Mouse (Mus musculus) ovary, adult 18-20 months (tissue): ENCODE measurements around the gene Ptpn11.

Experiments used
- DNase-seq: peaks from one replicate; pipeline ENCODE4 v3.0.0; 2022; ENCODE audit warnings: low spot score, mixed read lengths

Gene Ptpn11

GRCm38 (mm10) chr5:121179077-121179857, 11.9 kb downstream of the Ptpn11 start:
- no peak for DNase-seq

GRCm38 (mm10) chr5:121172835-121173234, 18.4 kb downstream of the Ptpn11 start:
- no peak for DNase-seq

GRCm38 (mm10) chr5:121169588-121169987, 21.6 kb downstream of the Ptpn11 start:
- no peak for DNase-seq

GRCm38 (mm10) chr5:121166884-121167283, 24.3 kb downstream of the Ptpn11 start:
- DNase-seq = no peak

GRCm38 (mm10) chr5:121162923-121163322, 28.3 kb downstream of the Ptpn11 start:
- no peak for DNase-seq

GRCm38 (mm10) chr5:121162285-121162684, 28.9 kb downstream of the Ptpn11 start:
- no peak for DNase-seq

GRCm38 (mm10) chr5:121158966-121159365, 32.2 kb downstream of the Ptpn11 start:
- DNase-seq = no peak

- DNase-seq = no peak
These were observed 33.7 kb downstream of the Ptpn11 start for GRCm38 (mm10) chr5:121157489-121157888.

GRCm38 (mm10) chr5:121157017-121157416, 34.2 kb downstream of the Ptpn11 start:
- DNase-seq = no peak

- no peak for DNase-seq
These were observed 35.1 kb downstream of the Ptpn11 start for GRCm38 (mm10) chr5:121156121-121156520.

- no peak for DNase-seq
These were observed 40.5 kb downstream of the Ptpn11 start for GRCm38 (mm10) chr5:121150684-121151083.

GRCm38 (mm10) chr5:121149246-121149645, 42.0 kb downstream of the Ptpn11 start:
- DNase-seq = no peak

GRCm38 (mm10) chr5:121146275-121146674, 44.9 kb downstream of the Ptpn11 start:
- no peak for DNase-seq

GRCm38 (mm10) chr5:121145609-121146008, 45.6 kb downstream of the Ptpn11 start:
- no peak for DNase-seq

- no peak for DNase-seq
These were observed 46.6 kb downstream of the Ptpn11 start for GRCm38 (mm10) chr5:121144441-121145238.

- DNase-seq = no peak
These were observed 48.6 kb downstream of the Ptpn11 start for GRCm38 (mm10) chr5:121142431-121143119.

GRCm38 (mm10) chr5:121140276-121140675, 50.9 kb downstream of the Ptpn11 start:
- DNase-seq = no peak

GRCm38 (mm10) chr5:121137125-121137524, 54.1 kb downstream of the Ptpn11 start:
- DNase-seq = no peak

- DNase-seq = no peak
These were observed 59.4 kb downstream of the Ptpn11 start for GRCm38 (mm10) chr5:121131801-121132200.

- no peak for DNase-seq
These were observed 61.9 kb downstream of the Ptpn11 start for GRCm38 (mm10) chr5:121129254-121129653.

- no peak for DNase-seq
These were observed 65.1 kb downstream of the Ptpn11 start for GRCm38 (mm10) chr5:121126051-121126450.

GRCm38 (mm10) chr5:121125563-121125962, 65.6 kb downstream of the Ptpn11 start:
- no peak for DNase-seq
